Mouse (Mus musculus) ZHBTc4 (cell line): ENCODE measurements at regions not wholly inside any gene's neighbourhood (a gene's known extent, or its start where the extent isn't known, plus 50 kb on each side); places are given as distances from the start of the nearest gene placed in this dataset.
A peak's percentile ranks its signal among the peaks of the same experiment; 100 is the strongest.

Experiments
- DNase-seq: peaks from one replicate; pipeline ENCODE4 v3.0.0-alpha.2; 2011; ENCODE audit warnings: low read depth, low spot score

DNA sequence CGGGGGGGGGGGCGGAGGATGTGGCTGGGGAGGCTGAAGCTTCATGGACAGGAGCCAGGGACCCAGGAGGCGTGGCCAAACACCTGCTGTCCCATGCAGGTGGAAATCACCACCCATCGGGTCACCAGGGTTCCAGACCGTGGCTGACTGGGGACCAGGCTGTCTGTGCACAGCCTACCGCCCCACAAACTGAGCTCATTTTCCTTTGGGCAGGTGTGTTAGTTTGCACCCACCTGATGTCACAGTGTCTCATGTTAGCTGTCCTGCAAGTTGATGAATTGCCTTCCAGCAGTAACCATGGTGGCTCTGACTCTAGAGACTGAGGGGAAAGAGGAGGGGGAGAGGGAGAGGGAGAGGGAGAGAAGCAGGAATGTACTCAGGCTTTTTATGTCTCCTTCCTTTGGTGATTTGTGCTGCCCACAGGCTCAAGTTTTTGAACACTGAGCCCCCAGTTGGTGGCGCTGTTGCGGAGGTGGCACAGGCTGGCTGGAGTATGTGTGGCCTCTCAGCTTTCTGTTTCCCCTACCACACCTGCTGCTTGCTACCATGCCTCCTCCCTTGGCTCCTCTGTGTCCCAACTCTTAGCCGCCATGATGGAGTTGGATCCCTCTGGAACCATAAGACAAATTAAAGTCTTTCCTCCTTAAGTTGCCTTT lies 107.8 kb upstream of the Man2a1 start:
- DNase-seq: peak; percentile 79

DNA sequence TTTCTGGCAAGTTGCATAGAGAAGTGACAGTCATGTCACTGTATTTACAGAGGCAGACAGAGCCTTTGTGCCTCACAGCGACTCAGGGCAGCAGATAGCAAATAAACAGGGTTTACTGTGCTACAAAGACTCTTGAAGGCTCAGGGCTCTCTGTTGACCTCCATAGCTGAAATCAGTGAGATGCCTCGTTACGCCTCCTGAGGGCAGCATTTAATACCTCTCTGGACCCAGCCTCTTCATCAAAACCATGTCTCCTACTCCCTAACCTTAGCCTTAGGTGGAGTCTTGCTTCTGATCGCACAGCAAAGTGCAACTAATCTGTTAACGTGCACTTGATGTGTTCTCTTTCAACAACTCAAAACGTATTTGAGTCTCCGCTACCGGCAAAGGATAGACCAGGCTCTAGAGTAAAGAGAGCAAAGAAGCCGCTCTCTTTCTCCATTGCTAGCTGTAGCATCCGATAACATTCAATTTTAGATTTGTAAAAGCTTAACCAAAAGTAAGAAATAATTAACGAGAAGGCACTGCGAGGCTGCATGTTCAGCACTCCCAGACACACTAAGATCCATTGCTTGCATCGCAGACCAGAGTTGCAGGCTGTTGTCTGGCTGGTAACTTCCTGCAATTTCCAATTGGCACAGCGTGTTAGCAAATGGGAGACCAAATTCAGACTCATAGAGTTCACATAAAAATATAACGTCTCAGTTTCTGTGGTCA lies 101.1 kb upstream of the Man2a1 start:
- DNase-seq: peak; percentile 67

DNA sequence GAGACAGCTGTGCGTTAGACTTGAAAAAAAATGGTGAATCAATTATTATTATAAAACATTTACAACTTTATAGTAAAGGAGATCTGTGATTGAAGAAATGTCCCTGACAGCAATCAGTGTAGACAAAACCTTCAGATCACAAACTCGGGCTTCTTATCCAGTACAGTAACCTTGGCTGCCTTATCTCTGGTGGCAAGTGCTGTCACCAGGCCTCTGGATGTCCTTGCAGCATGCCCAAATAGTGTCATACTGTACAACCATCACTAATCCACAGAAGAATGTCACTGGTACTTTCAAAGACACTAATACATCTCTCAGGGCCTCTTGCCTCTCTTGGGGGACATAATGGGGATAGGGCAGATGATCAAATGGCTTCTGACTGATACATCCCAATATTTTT lies 98.2 kb upstream of the Man2a1 start:
- no peak for DNase-seq

DNA sequence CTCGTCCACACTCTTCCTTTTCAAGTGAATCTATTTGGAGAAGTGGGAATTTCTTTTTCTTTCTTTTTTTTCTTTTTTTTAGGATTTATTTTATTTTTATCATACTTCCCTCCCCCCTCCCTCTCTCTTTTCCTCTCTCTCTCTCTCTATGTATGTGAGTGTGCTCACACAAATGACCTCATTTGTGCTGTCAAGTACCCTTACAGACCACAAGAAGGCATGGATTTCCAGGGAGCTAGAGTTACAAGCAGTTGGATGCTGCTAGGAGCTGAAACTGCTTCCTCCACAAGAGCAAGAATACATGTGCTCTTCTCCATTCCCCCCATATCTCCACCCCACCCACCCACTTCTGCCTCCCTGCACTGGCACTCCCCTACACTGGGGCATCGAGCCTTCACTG lies 94.6 kb upstream of the Man2a1 start:
- no peak for DNase-seq

DNA sequence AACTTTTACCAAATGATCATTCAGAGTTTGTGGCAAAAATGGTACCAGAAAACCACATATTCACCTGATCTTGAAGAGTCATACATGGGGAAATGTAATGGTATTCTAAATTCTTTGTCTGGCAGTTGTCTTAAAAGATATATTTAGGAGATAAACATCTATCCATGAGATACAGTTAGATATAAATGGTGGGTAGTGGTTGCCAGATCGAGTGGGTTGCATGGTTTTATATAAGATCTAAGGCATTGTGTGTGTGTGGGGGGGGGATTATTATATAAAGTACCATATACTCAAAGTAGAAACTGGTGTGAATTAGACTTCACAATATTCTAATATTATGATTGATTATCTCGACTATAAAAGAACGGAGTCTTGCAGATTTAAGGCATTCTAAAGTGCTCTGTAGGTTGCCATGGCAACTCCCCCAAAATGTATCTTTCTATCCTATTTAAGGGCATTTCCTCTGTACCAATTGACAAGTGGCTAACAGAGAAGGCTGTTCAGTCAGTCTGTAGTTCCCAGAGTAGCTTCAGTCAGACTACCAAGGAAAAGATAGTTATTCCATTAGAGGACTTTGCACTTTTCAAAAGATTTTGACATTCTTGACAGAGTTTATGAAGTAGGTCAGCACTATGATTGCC lies 89.3 kb upstream of the Man2a1 start:
- no peak for DNase-seq

DNA sequence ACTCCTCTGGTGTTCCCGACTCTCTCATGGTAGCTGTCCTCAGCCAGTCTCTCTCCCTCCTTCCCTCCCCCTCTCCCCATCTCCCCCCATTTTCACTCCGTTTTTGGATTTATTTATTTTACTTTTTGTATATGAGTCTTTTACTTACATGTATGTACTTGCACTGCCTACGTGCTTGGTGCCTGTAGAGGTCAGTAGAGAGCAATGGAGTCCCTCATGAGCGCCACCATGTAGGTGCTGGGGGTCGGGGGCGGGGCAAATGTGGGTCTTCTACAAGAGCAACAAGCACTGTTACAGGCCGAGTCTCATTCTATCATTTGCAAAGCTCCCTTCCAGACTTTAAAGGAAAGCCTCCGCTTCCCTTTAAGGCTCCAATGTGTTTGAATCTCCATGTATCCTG lies 78.3 kb upstream of the Man2a1 start:
- peak; percentile 77 for DNase-seq

DNA sequence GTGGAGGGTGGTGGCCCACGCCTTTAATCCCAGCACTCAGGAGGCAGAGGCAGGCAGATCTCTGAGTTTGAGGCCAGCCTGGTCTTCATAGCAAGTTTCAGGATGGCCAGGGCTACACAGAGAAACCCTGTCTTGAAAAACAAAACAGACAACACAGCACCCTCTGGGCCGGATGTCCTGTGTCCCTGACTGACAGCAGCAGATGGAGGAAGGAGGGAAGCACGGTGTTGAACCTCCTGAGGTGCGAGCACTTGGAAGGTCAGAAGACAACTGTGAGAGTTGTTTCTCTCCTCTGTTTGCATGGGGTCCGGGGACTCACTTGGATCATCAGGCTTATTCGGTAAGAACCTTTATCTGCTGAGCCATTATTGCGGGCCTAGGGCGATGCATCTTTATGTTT lies 76.6 kb upstream of the Man2a1 start:
- no peak for DNase-seq

DNA sequence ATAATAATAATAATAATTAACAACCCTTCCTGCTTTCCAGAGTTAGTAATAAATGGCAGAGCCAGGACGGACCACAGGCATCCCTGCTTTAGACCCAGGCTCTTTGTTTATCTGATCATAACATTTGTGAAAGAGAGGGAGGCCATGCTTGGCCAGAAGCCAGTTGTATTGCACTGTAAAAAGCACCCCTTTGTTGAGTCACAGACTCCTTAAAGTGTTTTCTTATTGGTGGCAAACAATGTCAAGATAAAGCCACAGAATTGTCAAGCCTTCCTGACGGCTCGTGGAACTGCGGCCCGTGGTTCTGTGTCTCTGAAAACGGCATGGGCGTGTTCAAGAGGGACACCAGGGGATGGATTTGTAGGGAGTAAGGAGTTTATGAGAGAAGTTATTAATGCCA lies 72.7 kb upstream of the Man2a1 start:
- no peak for DNase-seq

DNA sequence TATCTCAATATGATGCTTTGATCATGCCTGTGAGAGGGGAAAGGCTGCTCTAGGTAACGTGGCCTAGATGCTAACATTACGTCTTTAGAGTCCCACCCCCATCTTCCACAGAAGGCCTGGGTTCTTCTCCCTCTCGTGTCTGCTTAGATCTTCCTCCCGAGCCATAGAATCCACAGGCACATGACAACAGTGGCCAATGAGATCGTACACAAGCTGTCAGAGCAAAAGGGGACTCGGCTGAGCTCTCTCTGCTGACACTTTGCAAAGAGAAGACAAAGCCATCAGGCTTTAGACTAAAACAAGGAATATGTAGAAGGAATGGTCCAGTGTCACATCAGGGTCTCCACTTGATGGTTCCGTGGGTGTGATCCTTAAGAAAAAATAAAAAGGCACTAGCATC lies 72.1 kb upstream of the Man2a1 start:
- DNase-seq: no peak

DNA sequence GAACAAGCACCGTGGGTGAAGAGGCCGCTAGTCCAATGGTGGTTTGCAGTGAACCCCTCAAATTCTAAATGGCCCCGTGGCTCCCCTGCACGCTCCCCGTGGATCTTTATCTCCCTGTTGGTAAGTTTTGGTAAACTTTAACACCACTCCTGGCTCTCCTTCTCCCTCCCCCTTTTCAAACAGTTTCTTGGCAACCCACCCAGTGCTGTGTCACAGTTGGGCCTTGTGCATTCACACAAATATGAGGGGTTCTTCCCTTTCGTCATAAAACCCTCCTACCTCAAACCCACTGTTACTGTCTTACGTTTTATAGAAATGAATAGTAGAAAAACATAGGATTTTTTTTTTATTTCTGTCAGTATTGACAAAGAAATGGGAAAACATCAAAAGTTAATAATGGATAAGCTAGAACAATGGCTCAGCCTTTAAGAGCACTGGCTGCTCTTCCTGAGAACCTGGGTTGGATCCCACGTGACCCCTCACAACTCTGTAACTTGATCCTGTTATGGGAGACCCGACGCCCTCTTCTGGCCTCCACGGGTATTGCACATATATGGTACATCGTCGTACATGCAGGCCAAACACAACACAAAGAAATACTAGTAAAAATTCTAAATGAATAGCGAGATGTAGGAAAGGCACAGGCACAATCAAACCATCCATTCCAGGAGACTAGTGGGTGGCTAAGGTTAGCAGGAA lies 71.1 kb upstream of the Man2a1 start:
- peak; percentile 89 for DNase-seq

DNA sequence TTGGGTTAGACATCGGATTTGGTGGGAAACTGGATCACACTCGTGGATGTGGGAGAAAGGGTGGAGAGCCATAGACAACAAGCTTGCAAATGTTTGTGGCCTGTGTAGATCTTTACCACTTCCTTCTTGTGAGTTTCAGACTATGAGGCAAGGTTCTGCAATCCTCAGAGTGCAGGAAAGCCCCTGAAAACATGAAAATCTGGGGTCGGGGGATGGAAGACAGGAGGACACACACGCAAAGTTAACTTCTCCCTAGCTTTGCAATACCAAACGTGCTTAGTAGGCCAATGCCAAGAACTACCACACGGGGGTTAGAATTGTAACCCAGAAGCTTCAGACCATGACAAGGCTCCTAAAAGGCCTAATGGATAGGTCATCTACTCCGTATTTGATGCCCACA lies 69.4 kb upstream of the Man2a1 start:
- DNase-seq: no peak

DNA sequence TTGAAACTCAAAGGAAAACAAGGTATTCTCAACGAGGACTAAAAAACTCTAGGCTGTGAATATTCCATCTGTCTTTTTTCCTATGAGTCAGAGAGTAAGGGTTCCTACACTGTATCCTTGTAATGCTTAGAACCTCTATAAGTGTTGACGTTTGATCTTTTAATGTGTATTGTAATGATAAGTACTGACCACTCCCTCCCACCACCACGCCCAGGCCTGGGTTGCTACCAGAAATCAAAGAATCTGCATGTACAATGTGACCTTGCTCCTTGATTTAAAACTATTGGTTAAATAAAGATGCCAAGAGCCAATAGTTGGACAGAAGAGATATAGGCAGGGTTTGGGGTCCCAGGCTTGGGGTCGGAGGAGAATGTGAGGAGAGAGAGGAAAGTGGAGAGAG lies 66.2 kb upstream of the Man2a1 start:
- peak; percentile 84 for DNase-seq

DNA sequence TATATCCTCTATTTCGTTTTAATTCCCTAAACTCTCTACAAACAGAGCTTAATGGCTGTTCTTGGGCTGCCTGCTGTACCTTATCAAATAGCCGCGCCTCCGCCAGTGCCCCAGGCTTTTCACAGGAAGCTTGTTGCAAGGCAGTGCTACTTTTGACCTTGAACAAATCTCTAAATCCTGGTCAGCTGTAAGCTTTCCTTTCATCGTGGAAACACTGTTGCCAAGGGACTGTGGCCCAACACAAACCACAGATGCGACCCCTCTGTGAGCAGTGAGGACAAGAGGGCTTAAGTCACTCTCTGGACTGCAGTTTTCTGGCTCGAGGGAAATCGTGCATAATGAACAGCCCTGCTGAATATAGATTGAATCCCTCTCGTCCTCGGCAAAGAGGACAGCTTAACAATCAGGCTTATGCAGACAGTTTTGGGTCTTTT lies 62.0 kb upstream of the Man2a1 start:
- DNase-seq: peak; percentile 56

DNA sequence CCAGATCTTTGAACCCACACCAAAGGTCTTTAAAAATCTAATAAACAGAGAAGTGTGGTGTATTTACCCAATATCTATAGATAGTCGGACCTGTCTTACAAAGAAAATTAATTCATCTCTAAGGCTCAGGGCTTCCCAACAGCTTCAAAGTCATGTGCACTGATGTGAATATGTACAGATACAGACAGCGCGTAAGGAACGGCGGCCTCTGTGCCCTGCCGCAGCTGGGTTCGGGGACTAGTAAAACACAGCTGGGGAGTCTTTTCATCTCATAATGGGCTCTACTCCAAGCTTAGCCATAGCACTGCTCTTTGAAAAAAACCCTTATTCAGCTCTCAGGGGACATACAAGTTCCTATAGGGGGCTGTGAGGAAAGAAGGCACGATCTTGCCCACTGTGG lies 60.1 kb upstream of the Man2a1 start:
- no peak for DNase-seq

DNA sequence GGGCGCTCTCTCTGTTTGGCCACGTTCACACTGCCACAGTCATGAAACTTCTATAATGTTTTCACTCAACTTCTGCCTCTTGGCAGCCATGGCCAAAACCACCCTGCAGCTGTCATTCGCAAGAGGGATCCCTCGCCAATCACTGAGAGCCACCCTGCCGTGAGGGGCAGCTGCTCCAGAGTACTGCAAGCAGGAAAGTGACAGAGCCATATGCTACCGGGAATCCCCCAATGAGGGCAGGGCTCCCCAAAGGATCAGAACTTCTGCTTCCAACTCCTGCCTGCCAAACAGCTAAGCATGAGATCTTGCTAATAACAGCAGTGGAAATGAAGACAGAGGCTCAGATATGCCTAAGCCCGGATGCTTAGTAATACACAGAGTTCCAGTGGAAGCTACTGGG lies 52.0 kb upstream of the Man2a1 start:
- DNase-seq: no peak

DNA sequence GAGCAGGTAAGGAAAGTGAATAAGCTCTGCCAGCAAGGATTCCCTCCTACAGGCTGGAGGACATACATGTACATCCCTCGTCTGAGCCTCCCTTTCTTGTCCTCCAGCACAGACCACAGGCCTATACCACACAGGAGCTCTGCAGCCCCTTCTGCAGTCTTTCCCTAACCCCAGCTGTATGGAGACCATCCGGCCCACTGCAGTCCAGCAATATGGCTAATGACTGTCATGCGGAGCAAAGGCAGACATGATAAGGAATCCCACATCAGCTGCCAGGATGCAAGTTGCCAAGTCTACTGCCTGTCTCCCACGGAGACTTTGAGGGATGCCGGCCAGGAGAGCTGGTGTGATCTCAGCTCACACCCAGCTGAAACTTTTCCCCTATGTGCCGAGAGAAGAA lies 50.5 kb upstream of the Man2a1 start:
- no peak for DNase-seq
